Mouse (Mus musculus) left cerebral cortex, postnatal 14 days (tissue): Measurements from ENCODE around the gene Tenm4. TPM values are rescaled to one million over a fixed set of nuclear protein-coding genes. Genes with fewer than 3 reads are reported as not detected.

Source experiments
- DNase-seq, 2 experiments: peaks; one replicate each; pipeline ENCODE4 v3.0.0; 2021 to 2022; ENCODE audit warnings: low spot score in 2 of 2, mixed read lengths in 1 of 2
- intact Hi-C: fragments of 180-260 bp; cut with DNase I; formaldehyde crosslinking; loops from one replicate; pipeline ENCODE4 v1.15.1; 2025
- total RNA-seq, 2 experiments: library from RNA; stranded (reverse); gene quantifications; 2 replicates each; pipeline ENCODE4 v1.2.3; 2021

The Tenm4 gene
- total RNA-seq, 2 experiments from 2014 or later, result 117 to 118 TPM

GRCm38 (mm10) chr7:96796788-96797485, 625.9 kb downstream of the Tenm4 start:
- intact Hi-C loops, result no loop called here
- DNase-seq, result peak in 1 of 2 experiments; percentile 47

- intact Hi-C loops, result no loop called here
- DNase-seq, result no peak
Observed at GRCm38 (mm10) chr7:96797716-96798332, 626.8 kb downstream of the Tenm4 start.

- intact Hi-C loops, result no loop called here
- DNase-seq, result no peak
Observed at GRCm38 (mm10) chr7:96799816-96800215, 628.8 kb downstream of the Tenm4 start.

GRCm38 (mm10) chr7:96801368-96801767, 630.3 kb downstream of the Tenm4 start:
- intact Hi-C loops, result no loop called here
- DNase-seq, result no peak

GRCm38 (mm10) chr7:96802216-96802615, 631.2 kb downstream of the Tenm4 start:
- intact Hi-C loops, result no loop called here
- no peak for DNase-seq

- no peak for DNase-seq
- intact Hi-C loops, result no loop called here
Observed at GRCm38 (mm10) chr7:96806561-96806960, 635.5 kb downstream of the Tenm4 start.

- DNase-seq, result no peak
- intact Hi-C loops, result no loop called here
Observed at GRCm38 (mm10) chr7:96807281-96808058, 636.4 kb downstream of the Tenm4 start.

- intact Hi-C loops, result no loop called here
- no peak for DNase-seq
Observed at GRCm38 (mm10) chr7:96808059-96808646, 637.1 kb downstream of the Tenm4 start.

GRCm38 (mm10) chr7:96811691-96812090, 640.6 kb downstream of the Tenm4 start:
- DNase-seq, result no peak
- intact Hi-C loops, result no loop called here

GRCm38 (mm10) chr7:96813036-96813435, 642.0 kb downstream of the Tenm4 start:
- intact Hi-C loops, result no loop called here
- no peak for DNase-seq

- intact Hi-C loops, result no loop called here
- no peak for DNase-seq
Observed at GRCm38 (mm10) chr7:96813497-96814400, 642.7 kb downstream of the Tenm4 start.

- intact Hi-C loops, result no loop called here
Observed at GRCm38 (mm10) chr7:96814581-96814980, 643.5 kb downstream of the Tenm4 start.

GRCm38 (mm10) chr7:96817030-96817674, 646.1 kb downstream of the Tenm4 start:
- intact Hi-C loops, result no loop called here
- peak; percentile 28 to 40 for DNase-seq

More at GRCm38 (mm10) chr7:96814581-96814980, 643.5 kb downstream of the Tenm4 start:
- DNase-seq, result no peak

- intact Hi-C loops, result no loop called here
- no peak for DNase-seq
Observed at GRCm38 (mm10) chr7:96818236-96818916, 647.3 kb downstream of the Tenm4 start.

- intact Hi-C loops, result no loop called here
- DNase-seq, result peak in 1 of 2 experiments; percentile 21
Observed at GRCm38 (mm10) chr7:96819538-96819937, 648.5 kb downstream of the Tenm4 start.

GRCm38 (mm10) chr7:96820343-96820742, 649.3 kb downstream of the Tenm4 start:
- DNase-seq, result no peak
- intact Hi-C loops, result no loop called here

- no peak for DNase-seq
Observed at GRCm38 (mm10) chr7:96826101-96826500, 655.1 kb downstream of the Tenm4 start.

GRCm38 (mm10) chr7:96826672-96827071, 655.6 kb downstream of the Tenm4 start:
- intact Hi-C loops, result no loop called here
- no peak for DNase-seq

More at GRCm38 (mm10) chr7:96826101-96826500, 655.1 kb downstream of the Tenm4 start:
- intact Hi-C loops, result no loop called here
